ENCODE assay signal across 15 mouse cellular contexts in the genomic region with DNA sequence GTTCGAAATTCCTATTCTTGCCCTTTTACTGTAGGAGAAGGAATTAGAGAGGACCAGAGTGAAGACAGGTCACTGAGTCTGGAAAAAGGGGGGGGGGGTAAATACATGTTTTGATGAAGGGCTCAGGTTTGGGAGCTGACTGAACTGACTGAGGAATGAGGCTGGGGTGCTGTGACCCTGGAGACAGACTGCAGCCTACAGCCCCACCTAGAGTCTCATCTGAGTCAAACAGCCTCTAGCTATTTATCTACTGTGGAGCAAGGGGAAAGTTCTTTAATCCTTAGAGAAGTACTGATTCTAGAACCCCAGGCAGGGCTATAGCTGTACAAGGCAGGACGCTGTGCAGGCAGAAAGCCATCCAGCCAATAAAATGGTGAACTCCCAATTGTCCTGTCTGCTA.
DNase-seq lines count a peak whose midpoint lies in the region; ATAC-seq lines count a peak whose summit lies in the region.
"Had no signal": no experiment of that assay in that cellular context is flagged by ENCODE, and none has a peak within 500 bp of the region (broad histone marks: within the 10 kb centered on the region; RNA-seq: fewer than 3 reads in every experiment).

No protein-coding gene starts in this region.

- intact Hi-C loops in heart, postnatal 36 days (cut with DNase I) = no loop called here

- peaks cover 30% of the 10 kb centered on the region for H3K4me1 ChIP-seq in heart, embryonic 16.5 days (ENCODE audit: control insufficient read depth, insufficient read depth, low read length)
- H3K4me1 ChIP-seq in lung, embryonic 15.5 days = peaks cover 53% of the 10 kb centered on the region

- no peak for DNase-seq in heart, postnatal 36 days
- no peak for DNase-seq in lung, adult 18-20 months
- DNase-seq in R1 (ENCODE audit: low read depth, low spot score) = peak; percentile 29
- no peak for DNase-seq in kidney, adult 11 months
- DNase-seq in urinary bladder, adult 18-20 months (ENCODE audit: low spot score in 2 of 2) = no peak
- DNase-seq: adrenal gland, postnatal 14 days; cerebellum, adult 18-20 months had no signal

- 0 out of 2 replicates have a peak, but pooled peaks have one; percentile 4 for ATAC-seq in heart, embryonic 16.5 days (replicated peaks; ENCODE audit: extremely low read depth, insufficient read depth, low FRiP score)
- peak; percentile 12; the same call in 1 of the 2 replicates for ATAC-seq in lung, embryonic 15.5 days (ENCODE audit: borderline replicate concordance, extremely low read depth, low FRiP score, low TSS enrichment)
- peak; percentile 39; the same call in 1 of the 2 replicates for ATAC-seq in megakaryocyte progenitor cell, adult 5-6 weeks (replicated peaks; ENCODE audit: poor library complexity)
- ATAC-seq: midbrain, embryonic 16.5 days; Patski had no signal

- no peaks in the 10 kb centered on the region for H3K9me3 ChIP-seq in heart, embryonic 16.5 days (replicated peaks; ENCODE audit: control insufficient read depth, low read length)
- H3K9me3 ChIP-seq in lung, embryonic 15.5 days = no peaks in the 10 kb centered on the region
- H3K9me3 ChIP-seq: embryonic facial prominence, embryonic 15.5 days; hindbrain, embryonic 10.5 days; kidney, embryonic 15.5 days had no signal

- H3K4me2 ChIP-seq in heart, embryonic 16.5 days (ENCODE audit: low read depth, low read length) = no peak overlapping the region
- no peak overlapping the region for H3K4me2 ChIP-seq in lung, embryonic 15.5 days
- H3K4me2 ChIP-seq: embryonic facial prominence, embryonic 15.5 days; kidney, embryonic 15.5 days had no signal

- H3K36me3 ChIP-seq in heart, embryonic 16.5 days (ENCODE audit: control insufficient read depth, insufficient read depth) = no peaks in the 10 kb centered on the region
- no peaks in the 10 kb centered on the region for H3K36me3 ChIP-seq in lung, embryonic 15.5 days
- H3K36me3 ChIP-seq: embryonic facial prominence, embryonic 15.5 days; hindbrain, embryonic 10.5 days; kidney, embryonic 15.5 days had no signal

- WGBS in heart, embryonic 16.5 days = 77% methylated on average over 2 of the region's 2 CpGs
- 76% methylated on average over 2 of the region's 2 CpGs for WGBS in lung, embryonic 15.5 days

- H3K27me3 ChIP-seq in heart, embryonic 16.5 days (ENCODE audit: control insufficient read depth, insufficient read depth, low read length) = no peaks in the 10 kb centered on the region
- no peaks in the 10 kb centered on the region for H3K27me3 ChIP-seq in lung, embryonic 15.5 days
- H3K27me3 ChIP-seq: embryonic facial prominence, embryonic 15.5 days; kidney, embryonic 15.5 days; Patski had no signal

- H3K4me3 ChIP-seq in heart, embryonic 16.5 days (ENCODE audit: low read length) = no peak overlapping the region
- H3K4me3 ChIP-seq in lung, embryonic 15.5 days = no peak overlapping the region
- H3K4me3 ChIP-seq: embryonic facial prominence, embryonic 15.5 days; hindbrain, embryonic 10.5 days; kidney, embryonic 15.5 days had no signal

- H3K9ac ChIP-seq in heart, embryonic 16.5 days (ENCODE audit: low read length) = no peak overlapping the region
- H3K9ac ChIP-seq in lung, embryonic 15.5 days = no peak overlapping the region
- H3K9ac ChIP-seq: embryonic facial prominence, embryonic 15.5 days; kidney, embryonic 15.5 days had no signal

- peak overlapping the region; percentile 97 for H3K27ac ChIP-seq in heart, embryonic 16.5 days (ENCODE audit: low read length)
- H3K27ac ChIP-seq in lung, embryonic 15.5 days = peak overlapping the region; percentile 90
- H3K27ac ChIP-seq: hindbrain, embryonic 10.5 days; kidney, embryonic 15.5 days had no signal
